Mouse (Mus musculus) thymus, adult 2 months (tissue): ENCODE data around the gene Inka1.

ENCODE experiments used
- CTCF ChIP-seq: fragments of 200-500 bp; IDR thresholded peaks from 2 replicates; pipeline ENCODE4 v1.5.1; 2012; ENCODE audit warnings: mild to moderate bottlenecking, control low read depth, low read length, moderate library complexity, borderline replicate concordance; ENCODE audit not compliant: control insufficient read depth, poor library complexity, insufficient read depth; ENCODE audit errors: extremely low read depth
- POLR2A ChIP-seq: fragments of 200-500 bp; IDR thresholded peaks from 2 replicates; pipeline ENCODE4 v1.6.1; 2012; ENCODE audit warnings: mild to moderate bottlenecking, low read length, control low read depth, moderate library complexity; ENCODE audit not compliant: control insufficient read depth, poor library complexity, insufficient read depth; ENCODE audit errors: extremely low read depth

DNA sequence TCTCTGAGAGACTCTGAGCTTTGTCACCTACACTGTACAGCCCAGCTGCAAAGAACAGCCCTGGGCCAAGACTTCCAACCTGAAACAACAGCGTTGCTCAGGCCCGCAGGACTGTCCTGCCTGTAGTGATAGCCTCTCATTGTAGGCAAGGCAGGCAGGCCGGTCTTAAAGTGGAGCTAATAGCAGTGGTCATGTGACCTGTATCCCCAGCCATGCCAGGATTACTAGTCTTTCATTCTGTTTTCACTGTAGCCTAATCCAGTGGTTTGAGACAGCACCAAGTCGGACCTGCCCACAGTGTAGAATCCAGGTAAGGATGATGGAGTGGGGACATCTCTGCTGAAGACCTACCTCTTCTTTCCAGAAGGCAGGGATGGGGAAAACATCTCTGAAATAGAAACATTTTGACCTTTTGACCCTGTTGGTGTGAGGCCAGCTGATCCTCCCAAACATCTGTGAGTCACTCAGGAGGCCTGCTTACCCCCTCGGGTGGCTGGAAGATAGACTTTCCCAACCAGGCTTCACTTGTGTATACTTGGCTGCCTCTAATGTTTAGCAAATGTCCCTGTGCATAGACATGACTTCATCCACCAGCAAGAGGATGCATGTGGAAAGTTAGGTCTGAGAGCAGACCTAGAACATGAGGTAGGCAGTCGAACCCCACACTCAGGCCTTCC, 29.9 kb downstream of the Inka1 start:
- TF ChIP-seq CTCF = no peak
- no peak for TF ChIP-seq POLR2A
